Mouse (Mus musculus) forebrain, embryonic 16.5 days (tissue): ENCODE results near the gene Gm17324. TPM values are rescaled to one million over a fixed set of nuclear protein-coding genes. Genes with fewer than 3 reads are reported as not detected.

Source experiments
- ATAC-seq: fragments of 200-750 bp; cut with Nextera tagmentation; 2 replicates; pipeline ENCODE4 v1.8.0; 2017; ENCODE audit warnings: mild to moderate bottlenecking, moderate library complexity
- H3K27ac ChIP-seq: fragments of 300-500 bp; sonication (generic); 2 replicates; pipeline ENCODE4 v1.5.1; 2014; ENCODE audit warnings: low read length, control low read depth
- H3K27me3 ChIP-seq: fragments of 300-500 bp; sonication (generic); replicated peaks from 2 replicates; pipeline ENCODE4 v1.6.1; 2014; ENCODE audit warnings: low read length; ENCODE audit not compliant: control insufficient read depth, insufficient read depth
- H3K36me3 ChIP-seq: fragments of 300-500 bp; sonication (generic); 2 replicates; pipeline ENCODE4 v1.6.1; 2014; ENCODE audit not compliant: control insufficient read depth, insufficient read depth
- H3K4me1 ChIP-seq: fragments of 300-500 bp; sonication (generic); replicated peaks from 2 replicates; pipeline ENCODE4 v1.6.1; 2014; ENCODE audit warnings: low read length; ENCODE audit not compliant: control insufficient read depth, insufficient read depth
- H3K4me2 ChIP-seq: fragments of 300-500 bp; sonication (generic); 2 replicates; pipeline ENCODE4 v1.6.1; 2014; ENCODE audit warnings: mild to moderate bottlenecking, low read length, control low read depth
- H3K4me3 ChIP-seq: fragments of 300-500 bp; sonication (generic); replicated peaks from 2 replicates; pipeline ENCODE4 v1.5.1; 2014; ENCODE audit warnings: mild to moderate bottlenecking, low read length, control low read depth
- H3K9ac ChIP-seq: fragments of 300-500 bp; sonication (generic); replicated peaks from 2 replicates; pipeline ENCODE4 v1.6.1; 2014; ENCODE audit warnings: low read depth, low read length, control low read depth
- H3K9me3 ChIP-seq: fragments of 300-500 bp; sonication (generic); 2 replicates; pipeline ENCODE4 v1.6.1; 2016; ENCODE audit warnings: low read length; ENCODE audit not compliant: control insufficient read depth
- WGBS: fragments of 180-500 bp; shearing (Covaris S2); extraction: QIAGEN DNeasy Blood & Tissue Kit; methylation state at CpG from one replicate; pipeline ENCODE4 v1.1.7; 2014; 5-methylcytosine and 5-hydroxymethylcytosine counted together
- microRNA-seq: library from miRNA; unstranded; fragments of <30 nt; microRNA quantifications from one replicate; pipeline ENCODE4, GENCODE M21; 2017
- polyA plus RNA-seq: library from polyadenylated mRNA; unstranded; fragments of >200 nt; fragmentation: Nextera tagmentation; extraction: Ambion mirVana; gene quantifications from 2 replicates; pipeline ENCODE4 v1.2.1, GENCODE M21; 2015

Gm17324 gene
- polyA plus RNA-seq, 1 experiment from 2014 or later = 1.3 TPM

- no peak overlapping the region for H3K4me2 ChIP-seq
- H3K36me3 ChIP-seq = no peaks in the 10 kb centered on the region
- 92% methylated on average over 7 of the region's 7 CpGs for WGBS
- H3K4me1 ChIP-seq = no peaks in the 10 kb centered on the region
- no peaks in the 10 kb centered on the region for H3K9me3 ChIP-seq
- ATAC-seq = no peak
- no peak overlapping the region for H3K27ac ChIP-seq
- no peak overlapping the region for H3K9ac ChIP-seq
- H3K4me3 ChIP-seq = no peak overlapping the region
- H3K27me3 ChIP-seq = peaks cover 11% of the 10 kb centered on the region
Measured at GRCm38 (mm10) chr9:78401596-78401995, 47.0 kb downstream of the Gm17324 start.

GRCm38 (mm10) chr9:78400570-78400969 lies 48.0 kb downstream of the Gm17324 start:
- no peak for ATAC-seq
- Histone ChIP-seq H3K4me1 (peaks cover 7% of the 10 kb centered on the region), H3K27ac (no peak overlapping the region), H3K9ac (no peak overlapping the region), H3K27me3 (peaks cover 19% of the 10 kb centered on the region), H3K36me3 (no peaks in the 10 kb centered on the region), H3K4me3 (no peak overlapping the region), H3K4me2 (no peak overlapping the region), H3K9me3 (no peaks in the 10 kb centered on the region)
- 93% methylated on average over 5 of the region's 5 CpGs for WGBS

Small RNA genes lying within 50 kb of the gene (microRNA-seq; reads per million reads assigned to microRNA genes)
- not detected for gene Gm26377

Other genes with a start within 250 kb of the Gm17324 start
- gene Gsta1, start 218.1 kb downstream of the Gm17324 start, polyA plus RNA-seq = not detected in 2 replicates
- gene Gm3776, start 191.7 kb downstream of the Gm17324 start, polyA plus RNA-seq = not detected in 2 replicates
- not detected in 2 replicates for gene Gm10639, start 158.9 kb downstream of the Gm17324 start, polyA plus RNA-seq
- gene Omt2a, start 134.0 kb downstream of the Gm17324 start, polyA plus RNA-seq = not detected in 2 replicates
- gene Omt2b, start 121.2 kb downstream of the Gm17324 start, polyA plus RNA-seq = not detected in 2 replicates
- not detected in 2 replicates for gene Gsta2, start 93.0 kb downstream of the Gm17324 start, polyA plus RNA-seq
- gene Dppa5a, start 80.6 kb downstream of the Gm17324 start, polyA plus RNA-seq = 1.9 and 3.8 TPM in 2 replicates
- gene Ooep, start 70.1 kb downstream of the Gm17324 start, polyA plus RNA-seq = 2.4 and 4.0 TPM in 2 replicates
- 0.25 and 0.30 TPM in 2 replicates for gene Ddx43, start 53.0 kb downstream of the Gm17324 start, polyA plus RNA-seq
- gene Cgas, start 5.5 kb downstream of the Gm17324 start, polyA plus RNA-seq = 0.54 and 0.84 TPM in 2 replicates
- 30.7 and 31.1 TPM in 2 replicates for gene Mto1, start 578 bp downstream of the Gm17324 start, polyA plus RNA-seq
- gene Eef1a1, start 40.4 kb upstream of the Gm17324 start, polyA plus RNA-seq = 3,742 and 4,125 TPM in 2 replicates
- gene Slc17a5, start 139.3 kb upstream of the Gm17324 start, polyA plus RNA-seq = 16.6 and 18.2 TPM in 2 replicates
- 1.1 and 1.5 TPM in 2 replicates for gene Cd109, start 166.8 kb upstream of the Gm17324 start, polyA plus RNA-seq